Mouse (Mus musculus): ENCODE results near the gene Il1r1.

Gene Il1r1

DNA sequence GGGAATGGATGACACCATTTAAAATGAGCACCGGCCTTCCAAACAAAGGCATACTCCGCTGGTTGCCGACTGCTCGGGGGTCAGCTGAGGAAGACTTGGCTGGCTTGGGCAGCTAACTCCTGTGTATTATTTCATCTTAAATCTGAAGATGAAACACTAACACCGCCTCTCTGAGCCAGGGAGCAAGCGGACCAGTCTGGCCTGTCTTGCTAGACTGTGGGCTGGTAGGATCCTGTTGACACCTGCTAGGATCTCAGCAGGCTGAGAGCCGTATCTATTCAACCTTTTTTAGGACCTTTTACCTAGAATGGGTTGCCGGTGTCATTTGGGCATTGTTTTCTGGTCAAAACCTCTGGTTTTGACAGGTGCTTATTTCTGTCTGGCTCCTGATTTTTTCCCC is 92.8 kb downstream of the Il1r1 start:
- DNase-seq (ENCODE audit: low read depth, low spot score) = no peak

DNA sequence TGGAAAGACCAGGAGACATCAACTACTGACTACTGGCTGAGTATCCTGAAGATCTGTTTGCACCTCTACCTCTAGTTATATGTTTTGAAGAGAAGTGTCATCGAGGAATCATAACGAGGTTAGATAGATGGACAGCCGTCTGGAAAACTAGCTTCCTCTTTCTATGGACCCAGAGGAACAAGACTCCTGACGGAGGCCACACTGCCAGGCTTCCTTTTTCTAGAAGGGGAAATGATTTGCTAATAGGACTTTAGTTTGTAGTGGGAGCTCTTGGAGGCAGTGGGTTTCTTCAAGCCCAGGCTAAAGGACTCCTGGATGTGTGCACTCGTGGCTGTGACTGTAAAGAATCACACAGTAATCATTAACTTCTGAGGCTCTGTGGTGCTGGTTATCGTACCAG is 96.9 kb downstream of the Il1r1 start:
- no peak for DNase-seq (ENCODE audit: low read depth, low spot score)

DNA sequence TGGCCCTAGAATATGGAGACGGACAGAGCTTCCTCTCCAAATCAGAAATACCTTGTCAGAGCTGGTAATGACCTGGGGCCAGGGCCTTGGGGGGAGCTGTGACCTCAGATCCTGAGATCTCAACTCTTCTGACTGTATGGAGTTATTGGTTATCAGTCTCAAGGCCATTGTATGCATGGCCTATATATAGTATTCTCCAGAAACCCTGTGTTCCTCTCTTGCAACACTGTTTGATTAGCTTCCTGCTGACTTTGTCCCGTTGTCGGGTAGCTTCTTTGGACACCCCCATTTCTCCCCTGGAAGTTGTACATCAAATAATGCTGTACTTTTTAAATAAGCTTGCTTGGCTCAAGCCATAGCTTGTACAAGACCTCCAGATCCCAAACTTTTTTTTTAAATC is 97.7 kb downstream of the Il1r1 start:
- DNase-seq (ENCODE audit: low read depth, low spot score) = no peak

DNA sequence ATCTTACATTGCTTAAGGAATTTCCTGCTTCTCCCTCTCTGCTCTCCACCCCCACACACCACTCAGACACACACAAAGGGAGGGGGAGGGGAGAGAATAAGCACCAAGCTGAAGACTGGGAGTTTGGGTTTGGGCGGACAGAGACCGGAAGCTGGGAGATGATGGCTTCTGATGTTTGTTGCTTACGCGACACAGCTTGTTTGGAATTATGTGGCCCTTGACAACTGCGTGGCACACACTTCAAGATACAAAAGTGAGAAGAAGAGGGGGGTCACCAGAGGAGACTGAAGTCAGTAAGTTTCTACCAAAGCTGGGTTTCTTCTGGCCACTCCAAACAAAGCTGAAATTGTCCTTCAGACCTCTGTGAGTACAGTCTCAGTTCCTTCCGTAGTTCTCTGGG is 99.6 kb downstream of the Il1r1 start, which contains the start of gene Il1rl2:
Gene Il1rl2, plus strand, starts transcription at position 154 of the 400 bp plus-strand sequence.
- no peak for DNase-seq (ENCODE audit: low read depth, low spot score)

DNA sequence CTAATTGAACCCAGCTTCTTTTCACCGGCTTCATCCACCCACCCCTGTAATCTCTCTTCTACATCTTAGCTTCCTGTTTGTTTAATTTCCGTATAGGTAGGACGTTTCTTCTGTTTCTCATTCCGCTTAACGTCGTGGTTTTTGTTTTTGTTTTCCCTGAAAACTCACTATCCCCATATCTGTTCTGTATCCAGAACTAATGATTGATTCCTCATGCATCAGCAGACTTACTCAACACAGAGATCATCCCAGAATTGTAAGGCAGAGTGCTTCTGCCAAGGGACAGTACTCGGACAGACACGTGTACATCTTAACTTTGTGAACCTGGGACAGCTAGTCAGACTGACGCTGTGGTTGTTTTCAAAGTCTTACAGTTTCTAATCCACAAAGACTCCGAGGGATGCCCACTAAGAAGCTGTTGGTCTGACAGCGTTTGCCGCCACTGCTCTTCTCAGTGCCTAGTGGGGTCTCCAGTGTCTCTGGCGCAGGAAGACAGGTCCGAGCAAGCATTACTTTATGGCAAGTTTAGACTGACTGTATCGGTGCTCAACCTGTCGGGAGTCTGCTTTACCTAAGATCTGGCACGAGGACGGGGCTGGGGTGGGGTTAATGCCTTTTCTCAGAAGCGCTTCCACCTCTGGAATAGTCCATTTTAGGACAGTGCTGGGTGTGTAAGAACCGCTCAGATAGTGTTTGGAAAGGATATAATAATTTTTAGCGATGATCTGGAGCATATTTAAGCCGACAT is 100.2 kb downstream of the Il1r1 start:
- DNase-seq (ENCODE audit: low read depth, low spot score) = no peak

DNA sequence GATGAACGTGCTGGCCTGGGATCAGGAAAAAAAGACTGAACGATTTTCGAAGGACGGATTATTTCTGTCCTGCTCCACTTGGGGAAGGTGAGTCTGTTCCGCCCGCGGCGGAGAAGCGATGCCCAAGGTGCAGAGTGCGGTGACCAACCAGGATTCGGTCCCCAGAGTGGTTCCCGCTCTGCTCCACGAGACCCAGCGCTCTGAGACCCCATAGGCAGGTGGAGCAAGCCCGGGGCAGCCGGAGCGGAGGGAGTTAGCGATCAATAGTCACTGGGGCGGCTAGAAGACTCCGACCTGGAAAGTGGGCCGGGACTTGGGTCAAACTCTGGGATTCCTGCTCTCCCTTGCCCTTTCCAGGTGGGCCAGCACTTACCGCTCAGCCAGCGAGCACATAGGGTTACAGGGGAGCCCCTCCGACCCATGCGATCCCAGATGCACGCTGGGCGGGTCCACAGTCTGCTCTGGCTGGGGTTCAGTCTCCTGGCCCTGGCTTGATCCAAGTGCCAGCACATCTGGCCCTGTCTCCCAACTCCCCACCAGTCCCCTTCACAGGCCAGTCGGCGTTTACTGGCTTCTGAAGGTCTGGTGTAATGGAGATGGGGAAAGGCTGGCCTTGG is 100.9 kb downstream of the Il1r1 start:
- no peak for DNase-seq (ENCODE audit: low read depth, low spot score)

DNA sequence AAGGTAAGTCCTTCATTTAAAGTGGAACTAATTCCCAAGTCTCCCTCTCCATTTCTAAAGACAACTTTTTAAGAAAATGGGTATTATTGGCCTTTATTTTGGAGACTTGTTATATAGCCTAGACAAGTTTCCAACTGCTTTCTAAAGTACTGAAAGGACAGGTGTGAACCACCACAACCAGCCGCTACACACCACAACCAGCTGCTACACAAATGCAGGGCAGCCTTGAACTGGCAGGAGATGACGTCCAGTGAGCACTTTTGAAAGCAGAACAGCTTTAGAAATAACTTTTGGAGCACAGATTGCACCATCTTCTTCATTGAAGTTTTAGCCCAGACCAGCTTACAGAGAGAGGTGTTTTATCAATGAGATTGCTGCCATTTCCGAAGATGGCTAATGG is 102.7 kb downstream of the Il1r1 start:
- no peak for DNase-seq (ENCODE audit: low read depth, low spot score)

DNA sequence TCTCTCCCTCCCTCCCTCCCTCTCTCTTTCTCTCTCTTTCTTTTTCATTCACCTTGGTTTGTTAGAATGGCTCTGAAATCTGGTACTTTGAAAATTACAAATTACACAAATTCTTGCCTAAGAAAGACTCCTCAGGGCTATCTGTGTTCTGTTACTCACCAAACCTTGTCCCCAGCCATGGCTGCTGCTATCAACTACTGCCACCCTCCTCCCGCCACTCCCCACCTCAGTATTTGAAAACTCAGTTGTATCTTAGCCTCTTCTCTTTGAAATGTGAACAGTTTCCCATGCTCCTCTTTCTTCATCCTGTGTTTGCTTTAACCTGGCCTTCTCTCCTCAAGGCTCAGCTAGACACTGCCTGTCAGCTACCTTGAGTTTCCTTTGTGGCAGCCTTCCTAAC is 104.6 kb downstream of the Il1r1 start:
- no peak for DNase-seq (ENCODE audit: low read depth, low spot score)

DNA sequence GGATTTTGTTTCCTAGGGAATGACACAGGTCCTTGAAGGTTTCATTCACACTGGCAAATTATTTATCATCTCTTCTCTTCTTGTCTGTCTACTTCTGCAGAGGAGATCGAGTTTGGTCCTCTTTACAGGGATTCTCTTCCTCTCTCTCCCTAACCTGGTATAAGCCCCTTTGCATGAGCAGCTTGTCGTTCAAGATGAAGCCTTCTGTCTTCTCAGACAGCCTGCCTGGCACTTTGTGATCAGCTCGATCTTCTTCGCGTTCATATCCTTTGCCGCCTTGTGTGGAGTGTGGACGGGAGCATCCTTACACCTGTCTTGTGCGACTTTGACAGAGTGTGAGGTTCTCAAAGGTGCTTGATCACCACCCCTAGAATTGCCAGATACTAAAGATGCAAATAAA is 105.3 kb downstream of the Il1r1 start:
- no peak for DNase-seq (ENCODE audit: low read depth, low spot score)

DNA sequence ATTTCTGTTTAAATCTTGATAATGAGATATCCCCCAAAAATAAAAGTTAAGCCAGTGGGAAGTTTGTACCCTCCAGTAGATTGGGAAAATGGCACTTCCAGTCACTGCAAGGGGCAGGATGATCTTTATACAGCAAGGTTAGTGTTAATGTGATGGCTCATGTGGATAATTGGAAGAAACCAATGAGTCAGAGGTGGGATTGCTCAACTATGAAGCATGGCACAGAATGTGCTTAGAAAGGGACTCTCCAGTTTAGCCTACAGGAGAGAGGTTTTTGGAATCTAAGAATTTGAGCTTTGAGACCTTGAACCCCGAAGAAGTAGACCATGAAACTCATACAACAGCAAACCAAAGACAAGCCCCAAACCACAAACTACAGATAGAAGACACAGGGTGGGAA is 114.5 kb downstream of the Il1r1 start:
- no peak for DNase-seq (ENCODE audit: low read depth, low spot score)

DNA sequence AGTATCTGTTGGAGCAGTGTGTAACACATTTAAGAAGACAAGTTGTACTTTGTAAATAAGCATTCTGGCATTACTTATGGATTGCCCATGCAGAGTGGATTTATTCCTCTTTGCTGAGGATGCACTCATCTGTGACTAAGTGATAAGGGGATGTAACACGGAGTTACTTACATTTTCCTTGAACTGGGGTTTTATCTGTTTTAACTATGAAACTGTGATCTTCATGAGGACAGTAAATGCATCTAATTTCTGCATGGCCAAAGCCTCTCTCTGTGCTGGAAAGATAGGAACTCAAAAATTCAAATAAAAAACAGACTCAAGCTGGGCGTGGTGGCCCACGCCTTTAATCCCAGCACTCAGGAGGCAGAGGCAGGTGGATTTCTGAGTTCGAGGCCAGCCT is 115.2 kb downstream of the Il1r1 start:
- DNase-seq (ENCODE audit: low read depth, low spot score) = no peak

DNA sequence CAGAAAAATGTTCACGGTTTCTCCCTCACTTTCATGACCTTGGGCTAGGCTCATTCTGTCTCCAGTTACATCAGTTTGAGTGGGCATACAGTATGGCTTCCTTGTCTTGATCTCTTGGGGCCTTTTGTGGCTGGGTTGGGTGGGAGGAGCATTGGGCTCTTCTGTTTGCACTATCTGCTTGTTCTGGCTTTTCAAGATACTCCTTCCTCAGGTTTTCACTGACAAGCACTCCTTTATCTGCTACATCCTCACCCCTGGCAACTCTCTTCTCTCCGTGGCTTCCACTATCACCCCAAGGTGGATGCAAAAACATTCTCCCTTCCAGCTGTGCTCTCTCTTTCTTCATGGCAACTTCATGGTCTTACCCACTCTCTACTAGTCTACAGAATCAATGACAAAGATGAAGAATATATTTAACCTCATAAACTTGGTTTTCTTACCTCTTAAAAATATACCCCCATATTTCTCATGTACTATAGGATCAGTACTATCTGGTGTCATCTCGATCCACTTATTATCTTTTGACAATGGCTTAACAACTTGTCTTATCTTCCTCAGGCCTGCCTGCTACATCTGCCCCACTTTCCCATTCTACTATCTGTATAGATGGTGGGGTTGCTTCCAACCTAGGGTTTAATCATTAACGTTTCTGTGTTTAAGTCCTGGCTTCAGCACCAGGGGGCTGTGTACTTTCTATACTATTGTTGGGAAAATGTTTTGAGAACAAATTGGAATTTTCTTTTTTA is 127.5 kb downstream of the Il1r1 start:
- DNase-seq (ENCODE audit: low read depth, low spot score) = no peak

DNA sequence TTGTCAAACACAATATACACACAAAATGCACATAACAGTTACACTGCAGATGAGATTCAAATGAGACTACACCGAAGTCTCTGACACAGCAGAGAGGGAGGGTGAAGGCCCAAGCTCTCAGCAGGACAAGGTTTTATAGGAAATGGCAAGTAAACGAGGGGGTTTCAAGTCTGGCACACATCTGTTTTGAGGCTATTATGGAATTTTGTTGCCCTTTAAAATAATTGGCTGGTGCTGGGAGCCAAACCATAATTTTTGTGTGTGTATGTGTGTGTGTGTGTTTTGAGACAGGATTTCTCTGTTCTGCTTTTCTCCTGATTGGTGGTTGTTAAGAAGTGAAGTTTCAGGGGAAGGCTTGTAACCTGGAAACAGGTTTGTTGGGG is 128.0 kb downstream of the Il1r1 start:
- no peak for DNase-seq (ENCODE audit: low read depth, low spot score)

DNA sequence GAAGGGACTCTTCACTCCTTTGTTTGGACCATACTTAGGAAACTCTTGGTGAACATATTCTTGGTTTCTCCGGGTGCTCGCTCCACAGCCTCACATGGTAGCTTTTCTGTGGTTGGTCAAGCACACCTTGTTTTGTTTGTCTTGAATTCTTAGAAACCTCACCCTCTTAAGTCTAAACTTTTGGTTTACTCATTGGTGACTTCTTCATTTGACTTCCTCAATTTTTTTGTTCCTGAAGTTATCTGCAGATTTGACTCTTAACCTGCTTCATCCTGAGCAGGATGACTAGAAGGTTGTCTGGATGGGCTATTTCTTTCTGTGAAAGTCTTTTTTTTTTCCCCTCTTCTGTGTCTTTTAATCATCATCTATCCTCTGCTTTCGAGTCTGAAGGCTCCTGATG is 129.8 kb downstream of the Il1r1 start:
- no peak for DNase-seq (ENCODE audit: low read depth, low spot score)

DNA sequence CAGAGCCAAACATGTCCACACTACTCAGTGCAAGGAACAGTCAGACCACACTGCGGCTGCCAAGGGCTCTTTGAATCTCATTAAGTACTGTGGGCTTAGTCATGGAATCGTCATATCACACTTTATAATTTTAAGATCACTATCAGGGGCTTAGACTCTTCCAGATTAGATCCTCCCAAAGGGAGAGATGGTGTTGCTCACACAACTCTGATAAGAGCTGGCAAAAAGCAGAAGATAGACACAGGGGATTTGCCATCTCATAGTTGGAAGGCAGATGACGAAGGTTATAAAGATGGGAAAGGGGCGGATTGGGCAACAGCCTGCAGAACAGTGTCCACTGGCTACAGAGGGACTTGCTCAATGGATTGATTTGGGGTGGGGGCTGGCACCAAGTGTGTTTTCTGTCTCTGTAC is 130.6 kb downstream of the Il1r1 start:
- no peak for DNase-seq (ENCODE audit: low read depth, low spot score)

DNA sequence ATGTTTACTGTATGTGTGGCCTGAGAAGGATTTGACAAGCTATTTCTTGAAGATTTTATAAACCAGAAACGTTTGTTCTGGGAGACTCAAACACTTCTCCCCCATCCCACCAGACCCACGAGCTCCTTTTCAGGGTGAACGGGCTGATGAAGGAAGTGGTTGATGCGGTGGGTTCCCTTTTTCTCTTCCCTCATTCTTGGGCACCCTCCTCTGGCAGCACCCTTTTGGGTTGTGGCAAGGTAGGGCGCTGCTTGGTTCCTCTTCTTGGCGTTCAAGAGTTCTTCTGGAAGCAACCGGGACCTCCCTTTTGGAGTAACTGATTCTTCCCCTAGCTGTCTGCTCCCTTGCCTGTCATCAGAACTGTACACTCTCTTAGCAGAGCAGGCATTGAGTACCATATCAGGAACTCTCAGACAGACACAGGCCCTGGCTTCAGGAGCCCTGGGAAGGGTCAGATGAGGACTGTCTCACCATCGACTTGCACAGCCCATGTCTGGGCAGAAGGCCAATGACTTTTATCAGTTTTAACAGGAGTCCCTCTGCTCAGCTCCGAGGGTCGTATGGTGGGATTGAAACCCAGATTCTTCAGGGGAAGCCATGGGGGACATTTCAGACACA is 131.1 kb downstream of the Il1r1 start:
- no peak for DNase-seq (ENCODE audit: low read depth, low spot score)

DNA sequence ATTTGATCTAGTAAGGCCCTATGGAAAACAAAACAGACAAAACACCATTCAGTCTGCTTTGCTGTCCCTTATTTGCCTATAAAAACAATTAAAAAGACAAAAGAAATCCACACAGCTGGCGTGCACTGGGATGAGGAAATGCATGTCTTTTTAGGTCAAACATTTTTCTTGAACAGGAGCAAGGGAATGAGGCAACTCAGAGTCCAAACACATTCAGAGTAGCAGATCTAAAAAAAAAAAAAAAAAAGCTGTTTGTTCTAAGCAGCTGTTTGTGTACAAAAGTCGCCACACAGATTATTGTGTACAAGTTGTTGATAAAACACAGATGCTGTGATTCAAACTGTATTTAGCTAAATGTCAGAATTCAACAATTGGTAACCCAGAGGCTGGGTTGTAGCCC is 133.0 kb downstream of the Il1r1 start:
- no peak for DNase-seq (ENCODE audit: low read depth, low spot score)

DNA sequence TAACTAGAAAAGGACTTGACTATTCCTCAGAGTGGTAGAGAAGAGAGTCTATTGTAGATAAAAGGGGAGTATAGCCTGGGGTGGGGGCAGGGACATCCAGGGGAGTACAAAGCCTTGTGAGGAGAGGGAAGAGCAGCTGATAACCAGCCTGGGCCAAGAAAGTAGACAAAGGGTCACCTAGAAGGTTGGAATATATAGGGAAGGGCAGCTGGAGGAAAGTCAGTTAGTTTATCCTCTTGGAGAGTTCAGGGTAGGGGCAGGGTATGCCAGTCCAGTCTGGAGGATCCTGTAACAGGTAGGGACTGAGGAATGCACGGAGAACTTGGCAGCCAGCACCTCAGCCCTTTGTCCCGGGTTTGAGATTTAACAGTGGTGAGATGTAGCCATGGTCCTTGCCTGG is 133.5 kb downstream of the Il1r1 start:
- no peak for DNase-seq (ENCODE audit: low read depth, low spot score)

DNA sequence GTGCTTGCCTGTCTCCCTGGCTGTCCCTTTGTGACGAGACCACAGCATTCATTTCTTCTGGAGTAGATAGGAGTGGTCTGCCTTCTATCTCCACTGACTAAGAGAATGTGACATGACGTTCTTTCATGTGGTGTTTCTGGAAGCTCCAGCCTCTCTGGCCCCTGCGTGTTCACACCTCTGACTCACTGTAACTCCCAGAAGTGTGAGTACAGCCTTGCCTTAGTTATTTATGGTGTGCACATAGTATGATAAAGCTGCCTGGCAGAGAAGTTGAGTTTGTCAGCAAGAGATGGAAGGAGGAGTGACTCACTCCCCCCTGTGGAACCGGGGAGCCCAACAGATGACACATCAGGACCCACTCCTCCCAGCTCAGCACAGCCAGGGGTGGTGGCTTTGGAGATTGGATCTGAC is 133.9 kb downstream of the Il1r1 start:
- no peak for DNase-seq (ENCODE audit: low read depth, low spot score)

DNA sequence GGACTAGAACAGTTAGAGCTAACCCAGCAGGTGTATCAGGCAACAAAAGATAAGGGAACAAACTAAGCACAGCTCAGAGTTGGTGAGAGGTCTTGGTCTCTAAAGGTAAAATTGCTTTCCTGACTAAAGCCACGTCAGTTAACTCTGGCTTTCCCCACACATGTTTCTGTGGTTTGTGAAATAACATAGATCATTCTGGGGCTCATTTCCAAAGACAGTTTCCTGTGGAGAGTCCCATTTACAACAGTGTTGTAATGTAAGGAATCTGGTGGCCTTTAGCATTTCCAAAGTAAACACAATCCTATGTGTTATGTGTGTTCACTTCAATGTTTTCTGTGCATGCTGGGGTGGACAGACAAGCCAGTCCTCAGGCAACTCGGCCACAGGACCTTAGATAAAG is 134.9 kb downstream of the Il1r1 start:
- no peak for DNase-seq (ENCODE audit: low read depth, low spot score)

DNA sequence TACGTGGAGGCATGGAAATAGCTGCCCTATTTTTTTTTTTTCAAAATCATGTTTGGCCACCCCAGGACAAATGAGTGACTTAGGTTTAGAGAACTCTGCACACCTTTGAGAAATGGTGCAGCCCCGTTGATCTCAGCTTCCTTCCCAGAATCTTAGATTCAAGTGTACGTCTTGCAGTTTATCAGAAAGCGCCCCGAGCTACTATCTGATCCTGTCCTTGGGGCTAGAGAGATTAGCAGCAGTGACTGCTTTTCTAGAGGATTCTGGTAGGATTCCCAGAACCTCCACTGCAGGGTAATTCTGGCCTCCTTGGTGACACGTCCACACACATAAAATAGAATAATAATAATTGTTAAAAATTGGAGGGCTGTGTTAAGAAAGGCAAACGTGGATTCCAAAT is 136.1 kb downstream of the Il1r1 start:
- DNase-seq (ENCODE audit: low read depth, low spot score) = no peak

DNA sequence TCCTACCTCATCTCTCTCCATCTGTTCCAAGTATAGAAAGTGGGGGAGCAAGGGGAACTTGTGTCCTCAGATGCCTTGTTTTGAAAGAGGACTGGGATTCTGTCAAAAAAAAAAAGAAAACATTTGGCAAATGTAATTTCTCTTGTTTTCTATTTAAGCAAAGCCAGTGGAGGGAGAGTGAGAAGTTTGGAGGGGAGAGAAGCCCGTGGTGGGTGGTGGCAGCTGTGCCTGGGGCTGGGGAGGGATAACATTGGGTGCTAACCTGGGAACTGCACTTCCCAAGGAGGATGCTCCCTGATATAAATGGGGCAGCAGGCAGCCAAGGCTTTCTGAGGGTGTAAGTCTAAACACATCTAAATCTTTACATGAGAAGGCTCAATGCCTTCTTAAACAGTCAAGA is 136.7 kb downstream of the Il1r1 start:
- no peak for DNase-seq (ENCODE audit: low read depth, low spot score)

DNA sequence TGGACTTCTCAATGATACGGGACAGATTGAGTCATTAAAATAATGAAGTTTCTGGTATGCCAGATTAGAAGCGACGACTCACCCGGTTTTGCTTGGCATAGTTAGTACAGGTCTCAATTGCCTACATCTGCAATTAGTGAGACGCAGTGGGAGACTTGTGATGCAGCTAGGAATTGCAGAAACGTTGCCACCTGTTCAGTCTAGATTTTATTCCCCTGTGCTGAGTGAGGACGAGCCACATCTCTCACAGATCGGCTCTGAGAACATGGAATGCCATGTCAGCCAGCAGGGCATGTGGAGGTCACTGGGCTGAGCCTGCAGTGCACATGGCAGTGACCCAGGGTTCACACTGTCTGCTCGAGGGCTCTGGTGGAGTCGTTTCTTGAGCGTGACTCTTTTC is 137.9 kb downstream of the Il1r1 start:
- DNase-seq (ENCODE audit: low read depth, low spot score) = no peak
